In the genomic region with DNA sequence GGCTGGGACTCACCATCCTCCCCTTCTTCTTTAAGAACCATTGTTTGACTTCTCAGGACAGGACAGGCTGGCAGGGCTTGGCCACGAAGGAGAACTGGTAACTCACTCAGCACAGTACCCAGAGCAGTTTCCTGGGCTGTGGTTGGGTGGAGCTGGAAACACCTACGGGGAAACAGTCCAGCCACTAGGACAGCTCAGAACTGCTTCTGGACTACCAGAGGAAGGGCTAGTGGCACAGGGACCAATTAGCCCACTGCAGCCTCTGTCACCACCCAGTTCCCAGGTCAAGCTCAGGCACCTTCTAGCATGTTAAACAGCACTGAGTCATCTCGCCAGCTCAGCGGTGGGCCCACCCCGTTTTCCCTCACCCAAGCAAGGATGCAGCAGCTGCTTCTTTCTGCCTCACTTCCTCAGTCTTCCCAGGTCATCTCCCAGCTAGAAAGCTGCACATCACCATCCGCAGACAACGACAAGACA, we compare ENCODE assay signal across 8 mouse cellular contexts. TPM values are rescaled to one million over a fixed set of nuclear protein-coding genes. Genes with fewer than 3 reads are reported as not detected.
DNase-seq lines count a peak whose midpoint lies in the region; ATAC-seq and TF ChIP-seq lines count a peak whose summit lies in the region.

No protein-coding gene starts in this region.

- H3K36me3 ChIP-seq in kidney, postnatal 0 days (ENCODE audit: insufficient read depth, low read length): no peaks in the 10 kb centered on the region
- H3K36me3 ChIP-seq in CH12.LX (replicated peaks in 1 of 2; ENCODE audit: control insufficient read depth in 1 of 2, insufficient read depth in 1 of 2, low read length in 1 of 2): peaks cover 7 to 50% of the 10 kb centered on the region in 2 experiments
- H3K36me3 ChIP-seq in forebrain, embryonic 16.5 days (ENCODE audit: control insufficient read depth, insufficient read depth): no peaks in the 10 kb centered on the region
- H3K36me3 ChIP-seq in megakaryocyte, embryonic 14.5 days (replicated peaks; ENCODE audit: low read length): no peaks in the 10 kb centered on the region
- H3K36me3 ChIP-seq in midbrain, postnatal 0 days (ENCODE audit: insufficient read depth, low read length): no peaks in the 10 kb centered on the region

- H3K27me3 ChIP-seq in kidney, postnatal 0 days (ENCODE audit: insufficient read depth, low read length): no peaks in the 10 kb centered on the region
- H3K27me3 ChIP-seq in CH12.LX (replicated peaks): no peaks in the 10 kb centered on the region
- no peaks in the 10 kb centered on the region for H3K27me3 ChIP-seq in forebrain, embryonic 16.5 days (replicated peaks; ENCODE audit: control insufficient read depth, insufficient read depth, low read length)
- no peaks in the 10 kb centered on the region for H3K27me3 ChIP-seq in megakaryocyte, embryonic 14.5 days (replicated peaks)
- H3K27me3 ChIP-seq in midbrain, postnatal 0 days (ENCODE audit: insufficient read depth, low read length): no peaks in the 10 kb centered on the region

- H3K4me3 ChIP-seq in kidney, postnatal 0 days (replicated peaks; ENCODE audit: low read depth, low read length): no peak overlapping the region
- H3K4me3 ChIP-seq in CH12.LX (replicated peaks in 1 of 3; ENCODE audit: low read depth in 2 of 3, low read length in 2 of 3, poor library complexity in 1 of 3): peak overlapping the region; percentile 61 to 71 (median 69)
- no peak overlapping the region for H3K4me3 ChIP-seq in forebrain, embryonic 16.5 days (replicated peaks; ENCODE audit: low read length)
- H3K4me3 ChIP-seq in megakaryocyte, embryonic 14.5 days (replicated peaks): peak overlapping the region; percentile 26
- no peak overlapping the region for H3K4me3 ChIP-seq in midbrain, postnatal 0 days (ENCODE audit: low read depth, low read length)

- peaks cover 39% of the 10 kb centered on the region for H3K79me2 ChIP-seq in CH12.LX (replicated peaks; ENCODE audit: control insufficient read depth, extremely low read depth, insufficient read depth, poor library complexity, severe bottlenecking)

- 45% methylated on average over 7 of the region's 7 CpGs for WGBS in kidney, postnatal 0 days
- WGBS in forebrain, embryonic 16.5 days: 68% methylated on average over 7 of the region's 7 CpGs
- WGBS in midbrain, postnatal 0 days: 78% methylated on average over 7 of the region's 7 CpGs

- no peak for DNase-seq in kidney, postnatal 0 days (ENCODE audit: low spot score)
- DNase-seq in kidney, adult 18-20 months: no peak
- DNase-seq in CH12.LX (ENCODE audit: extremely low read depth): peak; percentile 92
- no peak for DNase-seq in midbrain, postnatal 0 days (ENCODE audit: low spot score)
- DNase-seq in yolk sac, embryonic 10.5 days (ENCODE audit: low spot score): no peak
- no peak for DNase-seq in ovary, postnatal 14 days (ENCODE audit: low spot score)

- peak; percentile 16; the same call in 1 of the 2 replicates for ATAC-seq in kidney, postnatal 0 days (replicated peaks; ENCODE audit: low FRiP score, low read depth)
- ATAC-seq in forebrain, embryonic 16.5 days: no peak
- no peak for ATAC-seq in midbrain, postnatal 0 days (ENCODE audit: low FRiP score)

- no peak for TF ChIP-seq CTCF in kidney, postnatal 0 days (IDR thresholded peaks at IDR 0.05; ENCODE audit: low read depth)
- TF ChIP-seq CTCF in CH12.LX (conservative IDR thresholded peaks at IDR 0.05 in 1 of 2, IDR thresholded peaks at IDR 0.05 in 1 of 2; ENCODE audit: low read depth in 2 of 2, low read length in 2 of 2): no peak
- no peak for TF ChIP-seq CTCF in midbrain, postnatal 0 days (IDR thresholded peaks at IDR 0.05)

- peak; percentile 81 for TF ChIP-seq EP300 in CH12.LX (IDR thresholded peaks at IDR 0.05; ENCODE audit: low read length)

- in situ Hi-C loops in CH12.LX (cut with MboI; ENCODE audit: low pct_ligation_motif_present, low pct_unique_long_range_greater_than_20kb, low sequenced_read_pairs): loop anchor here (10.0 kb wide), 1 partner anchor 348 kb away; a partner anchor contains a TSS

- no peaks in the 10 kb centered on the region for H3K9me3 ChIP-seq in kidney, postnatal 0 days (replicated peaks; ENCODE audit: low read length)
- no peaks in the 10 kb centered on the region for H3K9me3 ChIP-seq in CH12.LX (replicated peaks; ENCODE audit: low read length)
- no peaks in the 10 kb centered on the region for H3K9me3 ChIP-seq in forebrain, embryonic 16.5 days (ENCODE audit: control insufficient read depth, low read length)
- H3K9me3 ChIP-seq in megakaryocyte, embryonic 14.5 days: no peaks in the 10 kb centered on the region
- no peaks in the 10 kb centered on the region for H3K9me3 ChIP-seq in midbrain, postnatal 0 days (ENCODE audit: low read length)

- peak overlapping the region; percentile 39 for H3K27ac ChIP-seq in kidney, postnatal 0 days
- peak overlapping the region; percentile 98 for H3K27ac ChIP-seq in CH12.LX (ENCODE audit: insufficient read depth, low read depth)
- peak overlapping the region; percentile 5; the same call in 1 of the 2 replicates for H3K27ac ChIP-seq in forebrain, embryonic 16.5 days (ENCODE audit: low read length)
- H3K27ac ChIP-seq in midbrain, postnatal 0 days (ENCODE audit: low read depth, low read length): no peak overlapping the region

- no peak overlapping the region for H3K9ac ChIP-seq in kidney, postnatal 0 days (ENCODE audit: low read depth, low read length)
- peak overlapping the region; percentile 90 for H3K9ac ChIP-seq in CH12.LX (ENCODE audit: insufficient read depth, low read depth)
- no peak overlapping the region for H3K9ac ChIP-seq in forebrain, embryonic 16.5 days (replicated peaks; ENCODE audit: low read depth, low read length)
- no peak overlapping the region for H3K9ac ChIP-seq in midbrain, postnatal 0 days (replicated peaks; ENCODE audit: low read length, poor library complexity, severe bottlenecking)

- dilution Hi-C loops in CH12.LX (cut with MboI; ENCODE audit: extremely low pct_ligation_motif_present, extremely low pct_unique_long_range_greater_than_20kb, low sequenced_read_pairs): no loop called here

- no peak for TF ChIP-seq RAD21 in CH12.LX (IDR thresholded peaks at IDR 0.05; ENCODE audit: low read depth, low read length)

- H3K4me2 ChIP-seq in kidney, postnatal 0 days (ENCODE audit: low read length): no peak overlapping the region
- peak overlapping the region; percentile 89 for H3K4me2 ChIP-seq in CH12.LX (ENCODE audit: insufficient read depth, low read depth, poor library complexity, severe bottlenecking)
- no peak overlapping the region for H3K4me2 ChIP-seq in forebrain, embryonic 16.5 days (ENCODE audit: low read length)
- no peak overlapping the region for H3K4me2 ChIP-seq in midbrain, postnatal 0 days (ENCODE audit: low read depth, low read length, poor library complexity, severe bottlenecking)

- peaks cover 39% of the 10 kb centered on the region for H3K4me1 ChIP-seq in kidney, postnatal 0 days (replicated peaks; ENCODE audit: insufficient read depth, low read length)
- H3K4me1 ChIP-seq in CH12.LX (ENCODE audit: control insufficient read depth in 1 of 2, insufficient read depth in 2 of 2): peaks cover 53 to 82% of the 10 kb centered on the region in 2 experiments
- peaks cover 46% of the 10 kb centered on the region for H3K4me1 ChIP-seq in forebrain, embryonic 16.5 days (replicated peaks; ENCODE audit: control insufficient read depth, insufficient read depth, low read length)
- H3K4me1 ChIP-seq in megakaryocyte, embryonic 14.5 days: peaks cover 79% of the 10 kb centered on the region
- H3K4me1 ChIP-seq in midbrain, postnatal 0 days (ENCODE audit: insufficient read depth, low read length): peaks cover 11% of the 10 kb centered on the region; the same call in 1 of the 2 replicates

- TF ChIP-seq POLR2A in CH12.LX (IDR thresholded peaks at IDR 0.05; ENCODE audit: low read depth, low read length): peak; percentile 74; the same call in 1 of the 2 replicates

TF ChIP-seq in CH12.LX, 34 proteins besides CTCF, POLR2A, EP300 and RAD21 (continues in another document):
- no peak for TF ChIP-seq E2F4 (IDR thresholded peaks at IDR 0.05; ENCODE audit: insufficient replicate concordance, low read depth, low read length)
- TF ChIP-seq NRF1 (IDR thresholded peaks at IDR 0.05; ENCODE audit: low read depth, low read length): 0 out of 2 replicates have a peak, but pooled peaks have one; percentile 6
- no peak for TF ChIP-seq POLR2AphosphoS2 (IDR thresholded peaks at IDR 0.05; ENCODE audit: low read depth, low read length)
- no peak for TF ChIP-seq PAX5 (IDR thresholded peaks at IDR 0.05; ENCODE audit: low read length)
- peak; percentile 31; the same call in 1 of the 2 replicates for TF ChIP-seq HCFC1 (IDR thresholded peaks at IDR 0.05; ENCODE audit: low read depth, low read length)
- peak; percentile 24; the same call in 1 of the 2 replicates for TF ChIP-seq UBTF (IDR thresholded peaks at IDR 0.05; ENCODE audit: low read depth, low read length)
- TF ChIP-seq BHLHE40 (IDR thresholded peaks at IDR 0.05; ENCODE audit: low read depth, low read length): peak; percentile 54; the same call in 1 of the 2 replicates
- peak; percentile 95 for TF ChIP-seq TCF12 (IDR thresholded peaks at IDR 0.05; ENCODE audit: low read depth, low read length)
- TF ChIP-seq TBP (conservative IDR thresholded peaks at IDR 0.05; ENCODE audit: low read depth, low read length): peak; percentile 91
- TF ChIP-seq IRF4 (IDR thresholded peaks at IDR 0.05; ENCODE audit: low read depth, low read length): peak; percentile 95
- peak; percentile 79 for TF ChIP-seq MEF2A (IDR thresholded peaks at IDR 0.05; ENCODE audit: borderline replicate concordance, low read depth, low read length)
- TF ChIP-seq ETS1 (conservative IDR thresholded peaks at IDR 0.05; ENCODE audit: low read depth, low read length): peak; percentile 91
- peak; percentile 76; the same call in 1 of the 2 replicates for TF ChIP-seq RCOR1 (conservative IDR thresholded peaks at IDR 0.05; ENCODE audit: low read depth, low read length)
- peak; percentile 47; the same call in 1 of the 2 replicates for TF ChIP-seq KAT2A (IDR thresholded peaks at IDR 0.05; ENCODE audit: insufficient replicate concordance, low read length)
- no peak for TF ChIP-seq MAFK (IDR thresholded peaks at IDR 0.05; ENCODE audit: insufficient replicate concordance, low read length)
- TF ChIP-seq SMC3 (IDR thresholded peaks at IDR 0.05; ENCODE audit: low read depth, low read length): peak; percentile 9; the same call in 1 of the 2 replicates
- TF ChIP-seq USF1 (IDR thresholded peaks at IDR 0.05; ENCODE audit: low read depth, low read length): no peak

RNA-seq across cellular contexts. Expression of a gene that starts 35.7 kb away (rescaled TPM):
- polyA plus RNA-seq in kidney, postnatal 0 days (2015; fragmentation: Nextera tagmentation; extraction: Ambion mirVana): 16.7 and 17.3 TPM in 2 replicates
- total RNA-seq in CH12.LX (2012; rRNA removed) (47.8 and 49.7 TPM in 2 replicates), CH12.LX (2014; rRNA removed) (108 and 122 TPM in 2 replicates)
- polyA plus RNA-seq in CH12.LX (2012; ENCODE audit: insufficient read length, low read depth): 79.7 and 127 TPM in 2 replicates
- polyA plus RNA-seq in forebrain, embryonic 16.5 days (2015; fragmentation: Nextera tagmentation; extraction: Ambion mirVana): 32.1 and 35.2 TPM in 2 replicates
- polyA plus RNA-seq in megakaryocyte, embryonic 14.5 days (2012; ENCODE audit: insufficient read depth, low replicate concordance): 4.4 and 9.3 TPM in 2 replicates
- total RNA-seq in midbrain, postnatal 0 days (2014; rRNA removed): 40.2 and 54.1 TPM in 2 replicates
- polyA plus RNA-seq in midbrain, postnatal 0 days (2015; fragmentation: Nextera tagmentation; extraction: Ambion mirVana): 20.0 and 21.6 TPM in 2 replicates

Comparison
In these comparisons a context has a peak if more than half of its experiments do, and no peak if none do; other contexts are left out.
1. H3K4me3 ChIP-seq: peak in CH12.LX (3 of 3) and megakaryocyte, embryonic 14.5 days (single experiment); none in kidney, postnatal 0 days (single experiment), forebrain, embryonic 16.5 days (single experiment) and midbrain, postnatal 0 days (single experiment).